Mouse (Mus musculus) stomach, embryonic 15.5 days (tissue): ENCODE data around the gene Mbtps2. TPM values are rescaled to one million over a fixed set of nuclear protein-coding genes. Genes with fewer than 3 reads are reported as not detected.
A peak's percentile ranks its signal among the peaks of the same experiment; 100 is the strongest.

Experiments used
- ATAC-seq: fragments of 200-750 bp; cut with Nextera tagmentation; 2 replicates; pipeline ENCODE4 v1.8.0; 2017; ENCODE audit warnings: low read depth, moderate number of reproducible peaks, moderate TSS enrichment; ENCODE audit not compliant: insufficient read depth, low FRiP score
- H3K27ac ChIP-seq: fragments of 300-500 bp; sonication (generic); 2 replicates; pipeline ENCODE4 v1.5.1; 2015; ENCODE audit warnings: mild to moderate bottlenecking, inconsistent platforms
- H3K27me3 ChIP-seq: fragments of 300-500 bp; sonication (generic); replicated peaks from 2 replicates; pipeline ENCODE4 v1.6.1; 2015; ENCODE audit warnings: inconsistent platforms
- H3K36me3 ChIP-seq: fragments of 300-500 bp; sonication (generic); 2 replicates; pipeline ENCODE4 v1.6.1; 2015; ENCODE audit warnings: inconsistent platforms
- H3K4me1 ChIP-seq: fragments of 300-500 bp; sonication (generic); 2 replicates; pipeline ENCODE4 v1.6.1; 2015; ENCODE audit warnings: inconsistent platforms
- H3K4me2 ChIP-seq: fragments of 300-500 bp; sonication (generic); 2 replicates; pipeline ENCODE4 v1.6.1; 2015; ENCODE audit warnings: mild to moderate bottlenecking, inconsistent platforms
- H3K4me3 ChIP-seq: fragments of 300-500 bp; sonication (generic); replicated peaks from 2 replicates; pipeline ENCODE4 v1.5.1; 2015; ENCODE audit warnings: inconsistent platforms
- H3K9ac ChIP-seq: fragments of 300-500 bp; sonication (generic); 2 replicates; pipeline ENCODE4 v1.6.1; 2015; ENCODE audit warnings: inconsistent platforms
- H3K9me3 ChIP-seq: fragments of 300-500 bp; sonication (generic); 2 replicates; pipeline ENCODE4 v1.6.1; 2016; ENCODE audit warnings: inconsistent platforms
- WGBS: fragments of 180-500 bp; shearing (Covaris S2); methylation state at CpG from one replicate; pipeline ENCODE4 v1.1.7; 2015; 5-methylcytosine and 5-hydroxymethylcytosine counted together
- polyA plus RNA-seq: library from polyadenylated mRNA; unstranded; fragments of >200 nt; fragmentation: Nextera tagmentation; extraction: Ambion mirVana; gene quantifications from 2 replicates; pipeline ENCODE4 v1.2.1, GENCODE M21; 2015

Gene Mbtps2
- polyA plus RNA-seq, 1 experiment from 2014 or later = 19.9 TPM

- no peaks in the 10 kb centered on the region for H3K4me1 ChIP-seq
- no peak overlapping the region for H3K4me3 ChIP-seq
- no peak for ATAC-seq
- no peak overlapping the region for H3K4me2 ChIP-seq
- H3K9me3 ChIP-seq = no peaks in the 10 kb centered on the region
- WGBS = 74% methylated on average over 6 of the region's 6 CpGs
- H3K9ac ChIP-seq = no peak overlapping the region
- H3K27me3 ChIP-seq = no peaks in the 10 kb centered on the region
- no peak overlapping the region for H3K27ac ChIP-seq
- H3K36me3 ChIP-seq = no peaks in the 10 kb centered on the region
Measured at GRCm38 (mm10) chrX:157595927-157596326, 2.6 kb downstream of the Mbtps2 start.

- 69% methylated on average over 2 of the region's 2 CpGs for WGBS
- H3K9me3 ChIP-seq = no peaks in the 10 kb centered on the region
- no peak overlapping the region for H3K4me3 ChIP-seq
- no peaks in the 10 kb centered on the region for H3K4me1 ChIP-seq
- H3K4me2 ChIP-seq = no peak overlapping the region
- no peaks in the 10 kb centered on the region for H3K27me3 ChIP-seq
- ATAC-seq = no peak
- H3K9ac ChIP-seq = no peak overlapping the region
- no peak overlapping the region for H3K27ac ChIP-seq
- 0 out of 2 replicates have a peak, but pooled peaks cover 4% of the 10 kb centered on the region for H3K36me3 ChIP-seq
Measured at GRCm38 (mm10) chrX:157594606-157595005, 3.9 kb downstream of the Mbtps2 start.

- no peak overlapping the region for H3K27ac ChIP-seq
- H3K36me3 ChIP-seq = 0 out of 2 replicates have a peak, but pooled peaks cover 4% of the 10 kb centered on the region
- H3K9me3 ChIP-seq = no peaks in the 10 kb centered on the region
- ATAC-seq = no peak
- WGBS = 64% methylated on average over 5 of the region's 5 CpGs
- H3K4me1 ChIP-seq = no peaks in the 10 kb centered on the region
- no peak overlapping the region for H3K4me2 ChIP-seq
- H3K9ac ChIP-seq = no peak overlapping the region
- no peaks in the 10 kb centered on the region for H3K27me3 ChIP-seq
- H3K4me3 ChIP-seq = no peak overlapping the region
Measured at GRCm38 (mm10) chrX:157587001-157587400, 11.5 kb downstream of the Mbtps2 start.

DNA sequence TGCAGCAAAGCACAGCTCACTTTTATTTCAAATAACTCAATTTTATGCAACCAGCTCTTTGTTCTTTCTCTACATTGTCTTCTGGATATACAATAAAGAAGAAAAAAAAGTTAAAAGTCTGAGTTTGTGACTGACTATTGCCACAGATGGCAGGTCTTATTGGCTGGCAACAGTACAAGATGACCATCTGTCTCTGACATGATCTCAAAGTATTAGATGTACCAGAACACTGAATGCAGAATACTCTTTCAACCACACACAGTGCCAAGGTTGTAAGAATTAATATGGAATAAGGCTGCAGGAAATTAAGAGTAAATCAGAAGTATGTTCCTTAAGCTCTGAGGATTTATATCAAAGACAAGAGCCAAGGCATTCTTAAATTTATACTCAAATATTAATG, 12.1 kb downstream of the Mbtps2 start:
- Histone ChIP-seq H3K4me2 (no peak overlapping the region), H3K9me3 (no peaks in the 10 kb centered on the region), H3K36me3 (0 out of 2 replicates have a peak, but pooled peaks cover 4% of the 10 kb centered on the region), H3K27me3 (no peaks in the 10 kb centered on the region), H3K9ac (no peak overlapping the region), H3K4me3 (no peak overlapping the region), H3K27ac (no peak overlapping the region), H3K4me1 (no peaks in the 10 kb centered on the region)
- no peak for ATAC-seq

GRCm38 (mm10) chrX:157579108-157579614, 19.4 kb downstream of the Mbtps2 start:
- Histone ChIP-seq H3K4me1 (no peaks in the 10 kb centered on the region), H3K36me3 (no peaks in the 10 kb centered on the region), H3K27me3 (no peaks in the 10 kb centered on the region), H3K27ac (no peak overlapping the region), H3K4me3 (no peak overlapping the region), H3K9me3 (no peaks in the 10 kb centered on the region), H3K9ac (no peak overlapping the region), H3K4me2 (no peak overlapping the region)
- 80% methylated on average over 6 of the region's 6 CpGs for WGBS
- no peak for ATAC-seq

DNA sequence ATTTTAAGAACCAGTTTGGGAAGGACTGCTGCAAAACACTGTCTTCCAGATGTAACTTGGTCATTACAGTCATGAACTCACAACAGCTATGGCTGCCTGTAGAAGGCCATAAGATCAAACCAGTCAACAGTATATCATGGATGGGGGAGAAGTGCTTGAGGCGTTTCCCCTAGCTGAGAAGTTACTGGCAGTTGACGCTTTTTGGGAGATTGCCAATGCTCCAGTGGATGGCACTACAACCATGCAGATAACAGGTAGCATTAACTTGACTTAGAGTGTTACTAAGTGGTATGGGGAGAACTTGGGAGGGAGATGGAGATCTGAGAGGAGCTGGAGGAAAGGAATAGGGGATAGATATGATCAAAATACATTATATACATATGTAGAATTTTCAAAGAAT, 23.8 kb downstream of the Mbtps2 start:
- H3K4me2 ChIP-seq = no peak overlapping the region
- H3K4me3 ChIP-seq = no peak overlapping the region
- H3K9ac ChIP-seq = no peak overlapping the region
- WGBS = 75% methylated on average over 2 of the region's 2 CpGs
- ATAC-seq = no peak
- no peak overlapping the region for H3K27ac ChIP-seq
- no peaks in the 10 kb centered on the region for H3K36me3 ChIP-seq
- no peaks in the 10 kb centered on the region for H3K27me3 ChIP-seq
- H3K4me1 ChIP-seq = no peaks in the 10 kb centered on the region
- H3K9me3 ChIP-seq = no peaks in the 10 kb centered on the region

DNA sequence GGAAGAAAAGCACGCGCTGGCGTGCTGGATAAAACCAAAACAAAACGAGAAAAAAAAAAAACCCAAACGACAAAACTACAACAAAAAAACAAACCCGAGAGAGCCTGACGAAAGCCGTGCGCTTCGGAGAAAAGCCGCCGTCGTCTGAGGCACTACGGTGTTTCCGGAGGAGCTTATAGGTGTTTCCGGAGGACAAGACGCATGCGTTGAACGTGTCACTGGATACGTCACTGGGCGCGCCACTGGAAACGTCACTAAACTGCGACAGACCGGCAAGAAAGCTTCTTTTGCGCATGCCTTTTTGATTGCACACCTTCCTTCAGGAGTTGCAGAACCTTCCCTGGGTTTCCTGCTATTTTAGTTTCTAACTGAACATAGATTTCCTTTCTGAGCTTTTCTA, 29.7 kb downstream of the Mbtps2 start, which contains the start of gene Yy2:
Gene Yy2 (minus strand): TSS at position 146 of the 400 bp plus-strand sequence.
- H3K9me3 ChIP-seq = no peaks in the 10 kb centered on the region
- no peak within 1 kb of the TSS for H3K4me2 ChIP-seq
- no peak within 1 kb of the TSS for H3K27ac ChIP-seq
- no peak within 1 kb of the TSS for H3K9ac ChIP-seq
- no peak for ATAC-seq
- H3K4me1 ChIP-seq = no peaks in the 10 kb centered on the region
- no peak within 1 kb of the TSS for H3K4me3 ChIP-seq
- H3K36me3 ChIP-seq = no peaks in the 10 kb centered on the region
- WGBS = 83% methylated on average over 26 of the region's 26 CpGs
- no peaks in the 10 kb centered on the region for H3K27me3 ChIP-seq

GRCm38 (mm10) chrX:157563794-157564193, 34.7 kb downstream of the Mbtps2 start:
- Histone ChIP-seq H3K9ac (no peak overlapping the region), H3K4me1 (no peaks in the 10 kb centered on the region), H3K27me3 (no peaks in the 10 kb centered on the region), H3K27ac (no peak overlapping the region), H3K4me2 (no peak overlapping the region), H3K36me3 (no peaks in the 10 kb centered on the region), H3K4me3 (no peak overlapping the region), H3K9me3 (no peaks in the 10 kb centered on the region)
- no peak for ATAC-seq
- WGBS = 77% methylated on average over 10 of the region's 10 CpGs

DNA sequence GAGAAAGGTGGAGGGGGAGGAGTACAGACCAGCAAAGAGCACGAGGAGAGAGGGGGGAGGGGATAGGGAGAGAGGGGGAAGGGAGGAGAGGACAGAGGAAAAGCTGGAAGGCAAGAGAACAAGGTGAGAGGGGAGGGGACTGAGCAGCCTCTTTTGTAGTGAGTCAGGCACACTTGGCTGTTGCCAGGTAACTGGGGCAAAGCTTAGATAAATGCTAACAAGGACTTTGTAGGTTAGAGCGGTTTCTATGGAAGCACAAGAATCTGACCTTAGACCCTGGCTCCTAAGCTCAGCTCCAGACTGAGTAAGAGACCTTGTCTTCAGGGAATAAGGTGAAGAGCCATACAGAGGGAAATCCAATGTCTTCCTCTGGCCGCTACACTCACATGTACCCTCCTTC, 51.4 kb downstream of the Mbtps2 start:
- H3K4me3 ChIP-seq = no peak overlapping the region
- no peaks in the 10 kb centered on the region for H3K9me3 ChIP-seq
- H3K9ac ChIP-seq = no peak overlapping the region
- no peaks in the 10 kb centered on the region for H3K27me3 ChIP-seq
- no peak overlapping the region for H3K4me2 ChIP-seq
- ATAC-seq = peak; percentile 83
- H3K27ac ChIP-seq = no peak overlapping the region
- WGBS = 37% methylated on average over 3 of the region's 3 CpGs
- H3K4me1 ChIP-seq = no peaks in the 10 kb centered on the region
- no peaks in the 10 kb centered on the region for H3K36me3 ChIP-seq

DNA sequence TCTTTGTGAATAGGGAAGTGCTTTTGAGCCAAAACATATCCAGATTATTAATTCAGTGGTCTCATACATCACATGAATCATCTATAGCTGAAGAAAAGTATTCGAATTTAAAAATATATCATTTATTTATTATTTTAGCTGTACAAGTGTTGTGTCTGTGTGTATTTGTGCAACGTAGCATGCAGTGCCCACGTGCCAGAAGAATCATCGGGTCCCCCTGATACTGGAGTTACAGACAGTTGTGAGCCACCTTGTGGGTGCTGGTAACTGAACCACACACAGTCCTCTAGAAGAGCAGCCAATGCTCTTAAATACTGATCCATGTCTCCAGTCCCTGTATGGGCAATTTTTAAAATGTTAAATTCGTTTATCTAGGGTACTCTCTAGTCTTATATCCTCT, 92.1 kb downstream of the Mbtps2 start:
- H3K4me1 ChIP-seq = no peaks in the 10 kb centered on the region
- H3K36me3 ChIP-seq = no peaks in the 10 kb centered on the region
- H3K4me2 ChIP-seq = no peak overlapping the region
- H3K27ac ChIP-seq = no peak overlapping the region
- 65% methylated on average over 5 of the region's 5 CpGs for WGBS
- H3K9me3 ChIP-seq = no peaks in the 10 kb centered on the region
- H3K4me3 ChIP-seq = no peak overlapping the region
- no peaks in the 10 kb centered on the region for H3K27me3 ChIP-seq
- ATAC-seq = no peak
- H3K9ac ChIP-seq = no peak overlapping the region

- ATAC-seq = no peak
- Histone ChIP-seq H3K9me3 (no peaks in the 10 kb centered on the region), H3K4me1 (no peaks in the 10 kb centered on the region), H3K27ac (no peak overlapping the region), H3K27me3 (no peaks in the 10 kb centered on the region), H3K4me2 (no peak overlapping the region), H3K9ac (no peak overlapping the region), H3K36me3 (no peaks in the 10 kb centered on the region), H3K4me3 (no peak overlapping the region)
- 44% methylated on average over 1 of the region's 1 CpGs for WGBS
Measured at GRCm38 (mm10) chrX:157504506-157504905, 94.0 kb downstream of the Mbtps2 start.

DNA sequence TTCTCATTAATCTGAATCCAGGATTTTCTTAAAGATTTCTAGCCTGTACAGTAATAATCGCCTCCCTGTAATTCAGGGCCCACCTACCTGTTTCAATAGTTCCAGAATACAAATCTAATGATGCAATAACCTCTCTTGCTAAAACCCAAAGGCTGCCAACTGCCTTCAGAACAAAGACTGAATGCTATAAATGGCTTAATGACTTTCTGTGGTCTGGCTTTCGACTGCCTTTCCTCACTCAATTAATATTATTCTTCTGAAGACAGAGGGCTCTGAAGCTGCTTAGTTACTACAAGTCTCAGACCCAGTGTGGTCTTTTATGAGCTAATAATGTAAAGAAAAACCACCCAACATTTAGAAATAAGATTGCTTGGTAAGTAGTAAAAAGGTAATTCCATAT, 96.6 kb downstream of the Mbtps2 start:
- Histone ChIP-seq H3K9ac (no peak overlapping the region), H3K4me2 (no peak overlapping the region), H3K4me1 (no peaks in the 10 kb centered on the region), H3K9me3 (no peaks in the 10 kb centered on the region), H3K27ac (no peak overlapping the region), H3K36me3 (no peaks in the 10 kb centered on the region), H3K4me3 (no peak overlapping the region), H3K27me3 (no peaks in the 10 kb centered on the region)
- WGBS = 65% methylated on average over 2 of the region's 2 CpGs
- no peak for ATAC-seq

- no peak overlapping the region for H3K4me2 ChIP-seq
Measured at GRCm38 (mm10) chrX:157500004-157500403, 98.5 kb downstream of the Mbtps2 start.

More at GRCm38 (mm10) chrX:157500004-157500403, 98.5 kb downstream of the Mbtps2 start:
- ATAC-seq = no peak
- Histone ChIP-seq H3K27me3 (no peaks in the 10 kb centered on the region), H3K4me1 (no peaks in the 10 kb centered on the region), H3K9ac (no peak overlapping the region), H3K9me3 (no peaks in the 10 kb centered on the region), H3K36me3 (no peaks in the 10 kb centered on the region), H3K4me3 (no peak overlapping the region), H3K27ac (no peak overlapping the region)
- WGBS = 70% methylated on average over 8 of the region's 8 CpGs
